Mouse (Mus musculus) intestine, embryonic 15.5 days (tissue): ENCODE data around the gene Shisa8. TPM values are rescaled to one million over a fixed set of nuclear protein-coding genes. Genes with fewer than 3 reads are reported as not detected.

Experiments
- ATAC-seq: fragments of 200-750 bp; cut with Nextera tagmentation; 2 replicates; pipeline ENCODE4 v1.8.0; 2017; ENCODE audit warnings: moderate TSS enrichment, moderate library complexity
- H3K27ac ChIP-seq: fragments of 300-500 bp; sonication (generic); 2 replicates; pipeline ENCODE4 v1.5.1; 2015; ENCODE audit warnings: mild to moderate bottlenecking, inconsistent platforms
- H3K27me3 ChIP-seq: fragments of 300-500 bp; sonication (generic); replicated peaks from 2 replicates; pipeline ENCODE4 v1.6.1; 2015; ENCODE audit warnings: inconsistent platforms
- H3K36me3 ChIP-seq: fragments of 300-500 bp; sonication (generic); 2 replicates; pipeline ENCODE4 v1.6.1; 2015; ENCODE audit warnings: inconsistent platforms
- H3K4me1 ChIP-seq: fragments of 300-500 bp; sonication (generic); replicated peaks from 2 replicates; pipeline ENCODE4 v1.6.1; 2015; ENCODE audit warnings: inconsistent platforms
- H3K4me2 ChIP-seq: fragments of 300-500 bp; sonication (generic); replicated peaks from 2 replicates; pipeline ENCODE4 v1.6.1; 2015; ENCODE audit warnings: mild to moderate bottlenecking, inconsistent platforms
- H3K4me3 ChIP-seq: fragments of 300-500 bp; sonication (generic); replicated peaks from 2 replicates; pipeline ENCODE4 v1.5.1; 2015; ENCODE audit warnings: inconsistent platforms
- H3K9ac ChIP-seq: fragments of 300-500 bp; sonication (generic); 2 replicates; pipeline ENCODE4 v1.6.1; 2015; ENCODE audit warnings: inconsistent platforms
- H3K9me3 ChIP-seq: fragments of 300-500 bp; sonication (generic); 2 replicates; pipeline ENCODE4 v1.6.1; 2016; ENCODE audit warnings: inconsistent platforms
- WGBS: fragments of 180-500 bp; shearing (Covaris S2); methylation state at CpG from one replicate; pipeline ENCODE4 v1.1.7; 2015; 5-methylcytosine and 5-hydroxymethylcytosine counted together
- polyA plus RNA-seq: library from polyadenylated mRNA; unstranded; fragments of >200 nt; fragmentation: Nextera tagmentation; extraction: Ambion mirVana; gene quantifications from 2 replicates; pipeline ENCODE4 v1.2.1, GENCODE M21; 2015

Shisa8 gene
- polyA plus RNA-seq, 1 experiment from 2014 or later, result 0.15 TPM

GRCm38 (mm10) chr15:82183596-82183995 lies 29.0 kb downstream of the Shisa8 start:
- no peaks in the 10 kb centered on the region for H3K27me3 ChIP-seq
- peaks cover 13% of the 10 kb centered on the region for H3K4me1 ChIP-seq
- H3K4me2 ChIP-seq, result no peak overlapping the region
- WGBS, result 65% methylated on average over 10 of the region's 10 CpGs
- no peaks in the 10 kb centered on the region for H3K9me3 ChIP-seq
- H3K27ac ChIP-seq, result no peak overlapping the region
- no peak overlapping the region for H3K9ac ChIP-seq
- peaks cover 87% of the 10 kb centered on the region for H3K36me3 ChIP-seq
- H3K4me3 ChIP-seq, result no peak overlapping the region
- ATAC-seq, result no peak; the same call in 1 of the 2 replicates

DNA sequence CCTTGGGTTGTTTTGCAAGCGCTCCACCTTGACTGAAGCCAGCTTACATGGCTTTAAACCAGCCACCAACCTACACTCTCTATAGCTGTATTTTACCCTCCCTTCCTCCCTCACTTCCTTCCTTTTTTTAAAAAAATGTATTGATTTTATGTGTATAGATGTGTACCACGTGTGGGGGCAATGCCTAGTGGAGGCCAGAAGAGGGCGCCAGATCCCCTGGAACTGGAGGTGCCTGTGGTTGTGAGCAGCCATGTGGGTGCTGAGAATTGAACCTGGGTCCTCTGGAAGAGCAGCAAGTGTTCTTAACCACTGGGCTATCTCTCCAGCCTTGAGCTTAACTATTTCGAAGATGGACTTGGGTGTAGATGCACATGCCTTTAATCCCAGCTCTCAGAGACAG lies 30.3 kb downstream of the Shisa8 start:
- 95% methylated on average over 4 of the region's 4 CpGs for WGBS

DNA sequence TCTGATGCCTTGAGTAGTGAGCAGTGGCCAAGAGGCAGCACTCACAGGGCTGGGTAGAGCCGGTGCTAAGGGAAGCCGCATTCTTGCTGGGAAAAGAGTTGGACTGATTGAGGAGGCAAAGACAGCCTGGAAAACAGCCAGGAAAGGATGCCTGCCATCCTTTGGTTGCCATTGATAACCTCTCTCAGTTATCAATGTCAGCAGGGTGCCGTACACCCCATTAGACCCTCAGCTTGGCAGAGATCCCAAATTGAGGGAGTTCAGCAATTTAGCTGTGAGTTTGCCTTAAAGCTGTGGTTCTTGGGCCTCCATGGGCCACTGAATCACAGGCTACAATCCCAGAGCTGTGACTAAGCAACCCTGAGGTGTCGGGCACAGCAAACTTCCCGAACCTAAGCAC lies 31.5 kb downstream of the Shisa8 start:
- no peak for ATAC-seq
- H3K4me3 ChIP-seq, result no peak overlapping the region
- 93% methylated on average over 5 of the region's 5 CpGs for WGBS
- H3K9ac ChIP-seq, result no peak overlapping the region
- no peaks in the 10 kb centered on the region for H3K27me3 ChIP-seq
- H3K4me2 ChIP-seq, result no peak overlapping the region
- no peak overlapping the region for H3K27ac ChIP-seq
- peaks cover 13% of the 10 kb centered on the region for H3K4me1 ChIP-seq
- H3K36me3 ChIP-seq, result peaks cover 86% of the 10 kb centered on the region
- H3K9me3 ChIP-seq, result no peaks in the 10 kb centered on the region

More for the DNA sequence above, 30.3 kb downstream of the Shisa8 start:
- Histone ChIP-seq H3K9me3 (no peaks in the 10 kb centered on the region), H3K9ac (no peak overlapping the region), H3K36me3 (peaks cover 92% of the 10 kb centered on the region), H3K27me3 (no peaks in the 10 kb centered on the region), H3K27ac (no peak overlapping the region), H3K4me1 (peaks cover 13% of the 10 kb centered on the region), H3K4me2 (no peak overlapping the region), H3K4me3 (no peak overlapping the region)
- no peak for ATAC-seq

DNA sequence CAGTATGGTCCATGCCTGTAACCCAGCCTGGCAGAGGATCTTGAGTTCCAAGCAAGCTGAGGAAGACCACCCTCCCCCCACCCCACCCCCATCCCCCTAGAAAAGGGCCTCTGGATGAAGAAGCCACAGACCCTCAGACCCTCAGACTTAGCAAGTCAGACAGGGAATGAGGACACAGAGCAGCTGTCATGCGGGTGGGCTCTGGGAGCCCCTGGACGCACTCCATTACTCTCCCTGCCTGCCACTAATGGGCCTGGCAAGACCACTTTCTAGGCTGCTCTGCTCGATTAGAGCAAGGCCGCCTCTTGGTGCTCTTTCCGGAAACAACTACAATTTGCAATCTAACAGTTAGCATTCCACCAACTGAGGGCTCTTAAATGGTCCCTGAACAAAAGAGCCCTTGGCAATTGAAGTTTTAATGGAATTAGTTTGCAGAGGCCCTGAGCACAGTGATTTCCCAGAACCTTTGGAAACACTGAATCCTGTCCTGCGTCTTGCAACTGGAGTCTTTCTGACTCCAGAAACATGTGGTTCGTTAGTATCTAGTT lies 34.8 kb downstream of the Shisa8 start:
- H3K4me1 ChIP-seq, result no peaks in the 10 kb centered on the region
- no peak overlapping the region for H3K9ac ChIP-seq
- WGBS, result 84% methylated on average over 7 of the region's 7 CpGs
- no peak overlapping the region for H3K4me2 ChIP-seq
- no peak overlapping the region for H3K4me3 ChIP-seq
- no peaks in the 10 kb centered on the region for H3K9me3 ChIP-seq
- no peaks in the 10 kb centered on the region for H3K27me3 ChIP-seq
- H3K36me3 ChIP-seq, result peaks cover 84% of the 10 kb centered on the region
- ATAC-seq, result no peak
- H3K27ac ChIP-seq, result no peak overlapping the region

- ATAC-seq, result no peak
- H3K4me1 ChIP-seq, result no peaks in the 10 kb centered on the region
- H3K36me3 ChIP-seq, result peaks cover 77% of the 10 kb centered on the region
- H3K4me2 ChIP-seq, result no peak overlapping the region
- H3K27me3 ChIP-seq, result no peaks in the 10 kb centered on the region
- H3K27ac ChIP-seq, result no peak overlapping the region
- H3K4me3 ChIP-seq, result no peak overlapping the region
- H3K9me3 ChIP-seq, result no peaks in the 10 kb centered on the region
- no peak overlapping the region for H3K9ac ChIP-seq
- 97% methylated on average over 9 of the region's 9 CpGs for WGBS
Measured at GRCm38 (mm10) chr15:82175091-82175490, 37.5 kb downstream of the Shisa8 start.

- Histone ChIP-seq H3K9me3 (no peaks in the 10 kb centered on the region), H3K4me2 (no peak overlapping the region), H3K36me3 (peaks cover 58% of the 10 kb centered on the region), H3K4me3 (no peak overlapping the region), H3K27me3 (no peaks in the 10 kb centered on the region), H3K9ac (no peak overlapping the region), H3K27ac (no peak overlapping the region), H3K4me1 (peaks cover 7% of the 10 kb centered on the region; the same call in 1 of the 2 replicates)
- no peak for ATAC-seq
- WGBS, result 81% methylated on average over 8 of the region's 8 CpGs
Measured at GRCm38 (mm10) chr15:82172648-82173047, 40.0 kb downstream of the Shisa8 start.

DNA sequence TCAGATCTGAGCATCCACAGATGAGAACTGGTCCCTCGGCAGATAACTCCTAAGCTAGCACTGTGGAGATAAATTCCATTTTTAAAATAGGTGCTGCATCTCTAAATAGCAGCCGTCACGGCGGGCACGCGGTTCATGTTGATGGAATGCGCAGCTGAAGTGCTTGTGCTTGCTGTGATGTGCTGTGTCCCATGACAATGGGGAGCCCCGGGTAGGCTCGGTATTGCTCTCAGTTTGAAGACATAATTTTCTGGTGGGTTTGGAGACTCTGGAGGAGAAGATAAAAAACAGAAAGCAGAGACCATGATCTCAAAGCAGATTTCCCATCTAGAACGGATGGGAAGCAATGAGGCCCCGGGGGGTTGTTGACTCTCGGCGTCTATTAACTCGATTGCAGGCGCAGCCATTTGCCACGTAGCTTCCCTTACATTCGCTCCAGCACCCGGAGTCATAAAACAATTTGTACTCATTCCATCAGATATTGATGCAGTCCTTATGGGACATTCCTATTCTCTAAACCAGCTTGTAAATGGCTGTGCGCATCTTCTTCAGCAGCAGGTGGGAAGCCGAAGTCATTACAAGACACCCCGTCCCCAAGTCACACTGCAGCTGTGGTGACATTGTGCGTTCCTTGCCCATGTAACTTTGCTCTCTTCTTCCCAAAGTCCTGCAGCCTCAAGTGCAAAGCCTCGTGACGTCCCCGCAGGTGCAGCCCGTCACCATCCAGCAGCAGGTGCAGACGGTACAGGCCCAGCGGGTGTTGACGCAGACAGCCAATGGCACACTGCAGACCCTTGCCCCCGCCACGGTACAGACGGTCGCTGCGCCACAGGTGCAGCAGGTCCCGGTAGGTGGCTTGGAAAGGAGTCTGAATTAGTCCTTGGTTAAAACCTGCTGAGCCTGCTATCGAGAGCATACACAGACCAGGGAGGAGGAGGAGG lies 41.9 kb downstream of the Shisa8 start:
- no peaks in the 10 kb centered on the region for H3K27me3 ChIP-seq
- no peaks in the 10 kb centered on the region for H3K9me3 ChIP-seq
- H3K36me3 ChIP-seq, result peaks cover 47% of the 10 kb centered on the region
- no peak overlapping the region for H3K4me2 ChIP-seq
- peaks cover 21% of the 10 kb centered on the region for H3K4me1 ChIP-seq
- WGBS, result 66% methylated on average over 36 of the region's 36 CpGs
- peak overlapping the region; percentile 22; the same call in 1 of the 2 replicates for H3K27ac ChIP-seq
- no peak overlapping the region for H3K4me3 ChIP-seq
- H3K9ac ChIP-seq, result no peak overlapping the region
- ATAC-seq, result peak; percentile 63

DNA sequence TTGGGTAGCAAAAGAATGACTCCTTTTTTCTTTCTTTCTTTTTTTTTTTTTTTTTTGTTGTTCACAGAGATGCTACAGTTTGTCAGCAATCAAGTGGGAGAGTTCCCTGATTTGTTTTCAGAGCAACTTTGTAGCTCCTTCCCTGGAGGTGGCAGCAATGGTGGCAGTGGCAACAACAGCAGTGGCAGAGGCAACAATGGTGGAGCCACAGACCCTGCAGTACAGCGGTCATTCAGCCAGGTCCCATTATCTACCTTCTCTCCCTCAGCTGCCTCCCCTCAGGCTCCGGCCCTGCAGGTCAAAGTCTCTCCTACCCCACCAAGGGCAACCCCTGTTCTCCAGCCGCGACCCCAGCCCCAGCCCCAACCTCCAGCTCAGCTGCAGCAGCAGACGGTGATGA lies 42.9 kb downstream of the Shisa8 start:
- Histone ChIP-seq H3K9me3 (no peaks in the 10 kb centered on the region), H3K9ac (no peak overlapping the region), H3K4me2 (no peak overlapping the region), H3K27ac (no peak overlapping the region), H3K4me3 (no peak overlapping the region), H3K27me3 (no peaks in the 10 kb centered on the region), H3K36me3 (peaks cover 37% of the 10 kb centered on the region), H3K4me1 (peaks cover 25% of the 10 kb centered on the region)
- no peak for ATAC-seq
- 83% methylated on average over 5 of the region's 5 CpGs for WGBS

GRCm38 (mm10) chr15:82167201-82168168 lies 45.1 kb downstream of the Shisa8 start:
- Histone ChIP-seq H3K9me3 (no peaks in the 10 kb centered on the region), H3K27ac (peak overlapping the region; percentile 73), H3K27me3 (no peaks in the 10 kb centered on the region), H3K4me2 (peak overlapping the region; percentile 39), H3K9ac (no peak overlapping the region; the same call in 1 of the 2 replicates), H3K4me3 (no peak overlapping the region), H3K36me3 (peaks cover 21% of the 10 kb centered on the region), H3K4me1 (peaks cover 37% of the 10 kb centered on the region)
- ATAC-seq, result no peak
- whole genome bisulfite sequencing, result 59% methylated on average over 23 of the region's 23 CpGs

DNA sequence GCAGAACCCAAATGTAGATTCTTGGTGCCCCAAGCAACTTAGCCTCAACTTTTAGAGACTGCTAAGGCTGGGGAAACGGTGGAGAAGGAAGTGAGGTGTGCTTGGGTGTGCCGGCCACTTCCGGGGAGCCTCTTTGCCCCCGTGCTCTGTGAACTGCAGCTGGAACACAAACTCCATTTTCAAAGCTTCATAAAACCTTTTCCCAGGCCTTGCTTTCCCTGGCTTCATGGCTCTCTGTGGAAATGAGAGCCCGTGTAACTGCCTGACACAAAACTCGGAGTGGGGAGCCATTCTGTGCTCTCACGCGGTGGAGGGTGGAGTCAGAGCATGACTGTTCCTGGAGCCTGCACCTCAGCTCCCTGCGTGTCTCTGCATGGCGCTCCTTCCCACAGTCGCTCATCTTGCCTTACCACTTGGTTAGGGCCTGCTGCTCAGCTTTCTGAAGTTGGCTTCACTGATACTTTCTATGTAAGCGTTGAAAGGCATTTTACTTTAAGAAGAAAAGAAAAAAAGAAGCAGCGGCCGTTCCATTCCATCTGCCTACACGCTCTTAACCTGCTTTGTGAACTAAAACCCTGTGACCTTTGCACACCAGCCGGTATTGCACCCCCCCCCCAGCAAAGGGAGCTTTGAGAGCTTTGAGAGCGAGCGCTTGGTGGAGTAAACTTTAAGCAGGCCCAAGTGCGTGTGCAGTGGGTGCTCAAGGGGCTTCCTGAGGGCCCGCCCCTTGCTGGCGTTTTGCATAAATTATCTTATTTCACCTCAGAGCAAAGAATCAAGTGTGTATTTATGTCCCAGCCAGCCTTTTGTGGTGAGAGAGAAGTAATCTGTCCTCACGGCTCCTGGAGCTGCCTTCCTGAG lies 46.1 kb downstream of the Shisa8 start:
- H3K4me2 ChIP-seq, result peak overlapping the region; percentile 39
- peaks cover 17% of the 10 kb centered on the region for H3K36me3 ChIP-seq
- no peaks in the 10 kb centered on the region for H3K27me3 ChIP-seq
- H3K4me1 ChIP-seq, result peaks cover 42% of the 10 kb centered on the region
- H3K27ac ChIP-seq, result peak overlapping the region; percentile 73
- no peak overlapping the region for H3K4me3 ChIP-seq
- no peaks in the 10 kb centered on the region for H3K9me3 ChIP-seq
- ATAC-seq, result 0 out of 2 replicates have a peak, but pooled peaks have one; percentile 24
- 42% methylated on average over 22 of the region's 22 CpGs for WGBS
- H3K9ac ChIP-seq, result peak overlapping the region; percentile 26; the same call in 1 of the 2 replicates
